Mouse (Mus musculus) MEL (cell line): ENCODE measurements around the gene Gm15557. TPM values are rescaled to one million over a fixed set of nuclear protein-coding genes. Genes with fewer than 3 reads are reported as not detected.

ENCODE experiments used
- DNase-seq: peaks from one replicate; pipeline ENCODE4 v3.0.0; 2011; ENCODE audit warnings: low read depth, low spot score
- H3K27ac ChIP-seq: 2 replicates; pipeline ENCODE4 v1.5.1; 2012; ENCODE audit warnings: low read depth, mild to moderate bottlenecking, control low read depth, low read length, moderate library complexity; ENCODE audit not compliant: control insufficient read depth
- H3K27me3 ChIP-seq, 2 experiments: fragments of 150-350 bp in 1 of 2; sonication (generic) in 1 of 2; 2 replicates each; pipeline ENCODE4 v1.6.1; 2012; ENCODE audit warnings: low read length in 2 of 2, mild to moderate bottlenecking in 2 of 2, improper control_type of control experiment in 1 of 2, moderate library complexity in 1 of 2; ENCODE audit not compliant: insufficient read depth in 2 of 2, control insufficient read depth in 1 of 2
- H3K36me3 ChIP-seq, 2 experiments: 2 replicates each; pipeline ENCODE4 v1.6.1; 2012 to 2014; ENCODE audit warnings: low read length in 2 of 2, improper control_type of control experiment in 1 of 2, inconsistent platforms in 1 of 2, mild to moderate bottlenecking in 1 of 2; ENCODE audit not compliant: insufficient read depth in 2 of 2, control insufficient read depth in 1 of 2
- H3K4me1 ChIP-seq, 2 experiments: fragments of 150-350 bp in 1 of 2; sonication (generic) in 1 of 2; 2 replicates each; pipeline ENCODE4 v1.6.1; 2012; ENCODE audit warnings: low read length in 2 of 2, improper control_type of control experiment in 1 of 2, mild to moderate bottlenecking in 1 of 2; ENCODE audit not compliant: insufficient read depth in 2 of 2, control insufficient read depth in 1 of 2
- H3K4me3 ChIP-seq, 2 experiments: fragments of 150-350 bp in 1 of 2; sonication (generic) in 1 of 2; 2 replicates each; pipeline ENCODE4 v1.5.1; 2012; ENCODE audit warnings: low read depth in 2 of 2, low read length in 2 of 2, mild to moderate bottlenecking in 2 of 2, moderate library complexity in 2 of 2, control low read depth in 1 of 2, improper control_type of control experiment in 1 of 2; ENCODE audit not compliant: control insufficient read depth in 1 of 2, insufficient read depth in 1 of 2
- H3K79me2 ChIP-seq: 2 replicates; pipeline ENCODE4 v1.6.1; 2012; ENCODE audit warnings: mild to moderate bottlenecking, low read length, moderate library complexity; ENCODE audit not compliant: control insufficient read depth, poor library complexity, insufficient read depth
- H3K9ac ChIP-seq: 2 replicates; pipeline ENCODE4 v1.6.1; 2012; ENCODE audit warnings: low read depth, mild to moderate bottlenecking, control low read depth, low read length, moderate library complexity; ENCODE audit not compliant: control insufficient read depth, poor library complexity, severe bottlenecking
- H3K9me3 ChIP-seq: fragments of 150-350 bp; sonication (generic); replicated peaks from 2 replicates; pipeline ENCODE4 v1.6.1; 2012; ENCODE audit warnings: mild to moderate bottlenecking, low read length, improper control_type of control experiment, moderate library complexity; ENCODE audit not compliant: insufficient read depth
- BHLHE40 ChIP-seq: IDR thresholded peaks from 2 replicates; pipeline ENCODE4 v1.6.1; 2012; ENCODE audit warnings: low read depth, mild to moderate bottlenecking, inconsistent platforms, low read length, improper control_type of control experiment, borderline replicate concordance
- CTCF ChIP-seq, 3 experiments: IDR thresholded peaks in 2 of 3; conservative IDR thresholded peaks in 1 of 3; 2 replicates each; pipeline ENCODE4 v1.5.1; 2011 to 2012; ENCODE audit warnings: low read length in 3 of 3, low read depth in 2 of 3, mild to moderate bottlenecking in 2 of 3, improper control_type of control experiment in 1 of 3, inconsistent platforms in 1 of 3, mixed read lengths in 1 of 3, moderate library complexity in 1 of 3; ENCODE audit not compliant: control insufficient read depth in 1 of 3, insufficient read depth in 1 of 3, poor library complexity in 1 of 3, severe bottlenecking in 1 of 3
- E2F4 ChIP-seq: IDR thresholded peaks from 2 replicates; pipeline ENCODE4 v1.6.1; 2011; ENCODE audit warnings: low read depth, low read length, improper control_type of control experiment, borderline replicate concordance
- EP300 ChIP-seq, 2 experiments: IDR thresholded peaks; 2 replicates each; pipeline ENCODE4 v1.6.1; 2011; ENCODE audit warnings: improper control_type of control experiment in 2 of 2, low read length in 2 of 2, low read depth in 1 of 2, mild to moderate bottlenecking in 1 of 2
- HCFC1 ChIP-seq: IDR thresholded peaks from 2 replicates; pipeline ENCODE4 v1.6.1; 2012; ENCODE audit warnings: low read depth, mild to moderate bottlenecking, inconsistent platforms, low read length, improper control_type of control experiment, moderate library complexity
- JUND ChIP-seq: IDR thresholded peaks from 2 replicates; pipeline ENCODE4 v1.6.1; 2011; ENCODE audit warnings: low read depth, mild to moderate bottlenecking, improper control_type of control experiment, low read length
- MAFK ChIP-seq: IDR thresholded peaks from 2 replicates; pipeline ENCODE4 v1.6.1; 2011; ENCODE audit warnings: low read depth, mild to moderate bottlenecking, low read length, improper control_type of control experiment, borderline replicate concordance
- MAX ChIP-seq: IDR thresholded peaks from 2 replicates; pipeline ENCODE4 v1.6.1; 2011; ENCODE audit warnings: low read length, improper control_type of control experiment
- MYB ChIP-seq: IDR thresholded peaks from 2 replicates; pipeline ENCODE4 v1.6.1; 2011; ENCODE audit warnings: mild to moderate bottlenecking, low read depth, low read length, improper control_type of control experiment
- MYC ChIP-seq: IDR thresholded peaks from 2 replicates; pipeline ENCODE4 v1.6.1; 2011; ENCODE audit warnings: low read depth, mild to moderate bottlenecking, low read length, improper control_type of control experiment, moderate library complexity
- NRF1 ChIP-seq: IDR thresholded peaks from 2 replicates; pipeline ENCODE4 v1.6.1; 2014; ENCODE audit warnings: low read depth, mild to moderate bottlenecking, inconsistent platforms, low read length, improper control_type of control experiment, moderate library complexity; ENCODE audit not compliant: poor library complexity, insufficient read depth, severe bottlenecking
- POLR2A ChIP-seq, 2 experiments: IDR thresholded peaks; 2 replicates each; pipeline ENCODE4 v1.6.1; 2011 to 2012; ENCODE audit warnings: low read length in 2 of 2, mild to moderate bottlenecking in 2 of 2, control low read depth in 1 of 2, improper control_type of control experiment in 1 of 2, low read depth in 1 of 2, moderate library complexity in 1 of 2; ENCODE audit not compliant: control insufficient read depth in 1 of 2, insufficient read depth in 1 of 2, poor library complexity in 1 of 2
- POLR2AphosphoS2 ChIP-seq: IDR thresholded peaks from 2 replicates; pipeline ENCODE4 v1.6.1; 2011; ENCODE audit warnings: low read length, improper control_type of control experiment
- SMC3 ChIP-seq: IDR thresholded peaks from 2 replicates; pipeline ENCODE4 v1.6.1; 2011; ENCODE audit warnings: low read depth, low read length, improper control_type of control experiment
- TCF12 ChIP-seq: IDR thresholded peaks from 2 replicates; pipeline ENCODE4 v1.6.1; 2014; ENCODE audit warnings: low read depth, mild to moderate bottlenecking, inconsistent platforms, low read length, improper control_type of control experiment, moderate library complexity
- UBTF ChIP-seq: IDR thresholded peaks from 2 replicates; pipeline ENCODE4 v1.6.1; 2012; ENCODE audit warnings: low read depth, mild to moderate bottlenecking, inconsistent platforms, low read length, improper control_type of control experiment, moderate library complexity, borderline replicate concordance; ENCODE audit not compliant: insufficient read depth
- ZC3H11A ChIP-seq: IDR thresholded peaks from 2 replicates; pipeline ENCODE4 v1.6.1; 2012; ENCODE audit warnings: low read depth, mild to moderate bottlenecking, inconsistent platforms, low read length, improper control_type of control experiment
- ZMIZ1 ChIP-seq: IDR thresholded peaks from 2 replicates; pipeline ENCODE4 v1.6.1; 2012; ENCODE audit warnings: low read depth, mild to moderate bottlenecking, inconsistent platforms, low read length, improper control_type of control experiment, moderate library complexity
- polyA plus RNA-seq, 2 experiments: library from polyadenylated mRNA; stranded (reverse) in 1 of 2; unstranded in 1 of 2; fragments of >175 nt in 1 of 2; fragments of >200 nt in 1 of 2; gene quantifications; 2 replicates each; pipeline versions ENCODE4 v1.2.1 to v1.2.4; 2012; ENCODE audit warnings: low replicate concordance in 2 of 2, low read depth in 1 of 2; ENCODE audit not compliant: insufficient read length in 2 of 2, insufficient read depth in 1 of 2, missing spikeins in 1 of 2
- total RNA-seq: library from RNA; depleted of rRNA; stranded (reverse); fragments of 300-350 nt; gene quantifications from 2 replicates; pipeline ENCODE4 v1.2.3, GENCODE M21; 2012

Gene Gm15557
- total and polyA plus RNA-seq, 3 experiments, result not detected

- TF ChIP-seq UBTF (peak; percentile 61; the same call in 1 of the 2 replicates), MYB (no peak), ZMIZ1 (peak; percentile 56; the same call in 1 of the 2 replicates)
Measured at GRCm38 (mm10) chr2:155956134-155957059, 15.9 kb downstream of the Gm15557 start, which contains the start of gene Cep250 (continued).

- TF ChIP-seq HCFC1 (no peak), SMC3 (no peak), CTCF (IDR thresholded peaks at IDR 0.05 in 2 of 3, conservative IDR thresholded peaks at IDR 0.05 in 1 of 3; ENCODE audit: control insufficient read depth in 1 of 3, insufficient read depth in 1 of 3, low read depth in 2 of 3, low read length in 3 of 3, poor library complexity in 1 of 3, severe bottlenecking in 1 of 3) (no peak), EP300 (IDR thresholded peaks at IDR 0.05; ENCODE audit: low read depth in 1 of 2, low read length in 2 of 2) (no peak), POLR2A (IDR thresholded peaks at IDR 0.05; ENCODE audit: control insufficient read depth in 1 of 2, insufficient read depth in 1 of 2, low read depth in 1 of 2, low read length in 2 of 2, poor library complexity in 1 of 2) (no peak), BHLHE40 (no peak), E2F4 (no peak), MYB (no peak), TCF12 (no peak), MYC (no peak), MAX (no peak), MAFK (no peak), ZC3H11A (no peak), NRF1 (no peak), POLR2AphosphoS2 (no peak), JUND (no peak)
- H3K27me3 ChIP-seq, result no peaks in the 10 kb centered on the region
- H3K79me2 ChIP-seq, result peaks cover 11% of the 10 kb centered on the region
- no peak overlapping the region for H3K9ac ChIP-seq
- H3K27ac ChIP-seq, result no peak overlapping the region
- no peak for DNase-seq
- H3K4me1 ChIP-seq, result peaks cover 0 to 3% of the 10 kb centered on the region in 2 experiments; a peak in 1 of 4 replicates
- H3K36me3 ChIP-seq, result peaks cover 0 to 7% of the 10 kb centered on the region in 2 experiments; a peak in 2 of 4 replicates
- H3K9me3 ChIP-seq, result no peaks in the 10 kb centered on the region
- H3K4me3 ChIP-seq, result no peak overlapping the region
Measured at GRCm38 (mm10) chr2:155959981-155960380, 19.5 kb downstream of the Gm15557 start.
